Mouse (Mus musculus) lung, embryonic 16.5 days (tissue): ENCODE data around the gene Rrp1. TPM values are rescaled to one million over a fixed set of nuclear protein-coding genes. Genes with fewer than 3 reads are reported as not detected.

ENCODE experiments used
- ATAC-seq: fragments of 200-750 bp; cut with Nextera tagmentation; 2 replicates; pipeline ENCODE4 v1.8.0; 2017; ENCODE audit warnings: low read depth, mild to moderate bottlenecking, moderate library complexity
- H3K27ac ChIP-seq: fragments of 300-500 bp; sonication (generic); 2 replicates; pipeline ENCODE4 v1.5.1; 2014; ENCODE audit warnings: mild to moderate bottlenecking, control low read depth, low read length
- H3K27me3 ChIP-seq: fragments of 300-500 bp; sonication (generic); 2 replicates; pipeline ENCODE4 v1.6.1; 2014; ENCODE audit warnings: low read depth, low read length, mixed read lengths; ENCODE audit not compliant: control insufficient read depth, insufficient read depth
- H3K36me3 ChIP-seq: fragments of 300-500 bp; sonication (generic); 2 replicates; pipeline ENCODE4 v1.6.1; 2014; ENCODE audit warnings: low read length; ENCODE audit not compliant: control insufficient read depth, insufficient read depth
- H3K4me1 ChIP-seq: fragments of 300-500 bp; sonication (generic); replicated peaks from 2 replicates; pipeline ENCODE4 v1.6.1; 2014; ENCODE audit warnings: low read length, mixed read lengths; ENCODE audit not compliant: control insufficient read depth, insufficient read depth
- H3K4me2 ChIP-seq: fragments of 300-500 bp; sonication (generic); 2 replicates; pipeline ENCODE4 v1.6.1; 2014; ENCODE audit warnings: low read depth, low read length, control low read depth
- H3K4me3 ChIP-seq: fragments of 300-500 bp; sonication (generic); 2 replicates; pipeline ENCODE4 v1.5.1; 2014; ENCODE audit warnings: mild to moderate bottlenecking, low read length, control low read depth
- H3K9ac ChIP-seq: fragments of 300-500 bp; sonication (generic); 2 replicates; pipeline ENCODE4 v1.6.1; 2014; ENCODE audit warnings: low read length, control low read depth
- H3K9me3 ChIP-seq: fragments of 300-500 bp; sonication (generic); 2 replicates; pipeline ENCODE4 v1.6.1; 2016; ENCODE audit warnings: low read length; ENCODE audit not compliant: control insufficient read depth
- WGBS: fragments of 180-500 bp; shearing (Covaris S2); extraction: QIAGEN DNeasy Blood & Tissue Kit; methylation state at CpG from one replicate; pipeline ENCODE4 v1.1.7; 2014; 5-methylcytosine and 5-hydroxymethylcytosine counted together
- polyA plus RNA-seq: library from polyadenylated mRNA; unstranded; fragments of >200 nt; fragmentation: Nextera tagmentation; extraction: Ambion mirVana; gene quantifications from 2 replicates; pipeline ENCODE4 v1.2.1, GENCODE M21; 2015

The Rrp1 gene
- polyA plus RNA-seq: 263 and 274 TPM in 2 replicates

DNA sequence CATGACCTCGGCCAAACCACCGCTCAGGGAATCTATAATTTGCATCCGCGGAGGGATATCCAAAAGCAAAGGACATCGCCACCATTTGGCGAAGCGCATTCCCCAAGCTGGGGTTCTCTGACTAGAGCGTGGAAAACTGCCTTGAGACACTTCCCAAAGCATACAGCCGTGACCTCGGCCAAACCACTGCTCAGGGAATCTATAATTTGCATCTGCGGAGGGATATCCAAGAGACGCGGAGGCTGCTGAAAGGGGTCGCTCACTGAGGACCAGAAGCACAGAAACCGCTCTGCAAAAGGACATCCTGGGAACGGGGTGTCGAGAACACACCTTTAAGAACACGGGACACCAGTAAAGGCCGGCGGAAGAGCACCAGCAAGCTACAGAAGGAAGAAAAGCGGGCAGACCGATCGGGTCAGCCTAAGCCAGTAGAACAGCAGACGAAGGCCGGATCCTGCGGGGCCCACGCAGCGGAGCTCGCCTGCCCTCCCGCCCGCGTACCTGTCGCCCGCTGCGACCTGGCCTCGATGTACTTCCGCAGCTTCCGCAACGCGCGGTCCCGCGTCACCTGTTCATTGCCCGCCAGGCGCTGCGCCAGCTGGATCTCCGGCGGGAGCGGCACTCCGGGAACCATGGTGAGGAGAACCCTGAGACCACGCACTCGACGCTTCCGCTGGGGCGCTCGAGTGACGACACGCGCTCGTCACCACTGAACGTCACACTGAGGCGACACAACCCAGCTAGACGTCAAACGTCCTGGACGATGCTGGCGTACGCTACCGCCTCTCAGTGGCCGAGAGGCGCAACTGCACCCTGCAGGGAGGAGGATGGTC is at the start of gene Rrp1:
Gene Rrp1, minus strand, starts transcription at position 725 of the 833 bp plus-strand sequence.
- Histone ChIP-seq H3K27ac (peak within 1 kb of the TSS; percentile 89), H3K4me1 (peaks cover 11% of the 10 kb centered on the region), H3K9ac (peak within 1 kb of the TSS; percentile 95), H3K4me3 (peak within 1 kb of the TSS; percentile 95), H3K9me3 (no peaks in the 10 kb centered on the region), H3K27me3 (no peaks in the 10 kb centered on the region), H3K4me2 (peak within 1 kb of the TSS; percentile 84), H3K36me3 (peaks cover 25% of the 10 kb centered on the region)
- WGBS: 0% methylated on average over 70 of the region's 70 CpGs
- ATAC-seq: peak; percentile 94

DNA sequence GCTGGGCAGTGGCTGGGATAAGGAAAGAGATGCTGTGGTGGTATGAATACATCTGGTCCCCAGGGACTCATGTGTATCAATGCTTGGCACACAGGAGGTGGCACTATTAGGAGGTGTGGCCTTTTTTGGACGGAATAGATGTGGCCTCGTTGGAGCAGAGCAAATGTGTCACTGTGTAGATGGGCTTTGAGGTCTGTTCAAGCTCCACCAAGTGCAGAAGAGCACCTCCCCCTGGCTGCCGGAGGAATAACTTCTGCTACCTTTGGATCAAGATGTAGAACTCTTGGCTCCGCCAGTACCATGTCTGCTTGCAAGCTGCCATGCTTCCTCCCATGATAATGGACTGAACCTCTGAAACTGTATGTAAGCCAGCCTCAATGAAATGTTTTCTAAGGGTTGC is 48.9 kb upstream of the Rrp1 start:
- no peak overlapping the region for H3K4me2 ChIP-seq
- no peaks in the 10 kb centered on the region for H3K27me3 ChIP-seq
- H3K4me3 ChIP-seq: no peak overlapping the region
- H3K27ac ChIP-seq: no peak overlapping the region
- no peak overlapping the region for H3K9ac ChIP-seq
- no peaks in the 10 kb centered on the region for H3K36me3 ChIP-seq
- H3K4me1 ChIP-seq: peaks cover 30% of the 10 kb centered on the region
- ATAC-seq: no peak
- H3K9me3 ChIP-seq: no peaks in the 10 kb centered on the region
- 74% methylated on average over 4 of the region's 4 CpGs for WGBS

DNA sequence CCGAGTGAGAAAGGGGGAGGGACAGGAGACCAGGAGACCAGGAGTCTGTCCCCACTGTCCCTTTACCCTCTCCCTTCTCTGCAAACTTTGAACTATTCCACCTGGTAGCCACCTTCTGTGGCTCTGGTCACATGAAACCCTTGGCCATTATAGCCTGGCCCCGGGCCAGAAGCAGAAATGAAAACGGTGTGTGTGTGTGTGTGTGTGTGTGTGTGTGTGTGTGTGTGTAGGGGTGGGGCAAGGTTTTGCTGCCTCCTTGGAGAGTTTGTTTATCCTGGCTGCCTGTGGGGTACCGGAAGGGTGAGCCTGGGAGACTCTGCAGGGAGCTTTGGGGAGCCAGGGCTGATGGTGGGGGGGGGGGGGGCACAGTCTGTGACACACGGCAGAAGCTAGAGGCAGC is 47.6 kb upstream of the Rrp1 start:
- Histone ChIP-seq H3K4me3 (no peak overlapping the region), H3K36me3 (no peaks in the 10 kb centered on the region), H3K27me3 (no peaks in the 10 kb centered on the region), H3K4me2 (no peak overlapping the region), H3K27ac (no peak overlapping the region), H3K9ac (no peak overlapping the region), H3K4me1 (peaks cover 30% of the 10 kb centered on the region), H3K9me3 (no peaks in the 10 kb centered on the region)
- 16% methylated on average over 5 of the region's 5 CpGs for WGBS
- ATAC-seq: no peak

DNA sequence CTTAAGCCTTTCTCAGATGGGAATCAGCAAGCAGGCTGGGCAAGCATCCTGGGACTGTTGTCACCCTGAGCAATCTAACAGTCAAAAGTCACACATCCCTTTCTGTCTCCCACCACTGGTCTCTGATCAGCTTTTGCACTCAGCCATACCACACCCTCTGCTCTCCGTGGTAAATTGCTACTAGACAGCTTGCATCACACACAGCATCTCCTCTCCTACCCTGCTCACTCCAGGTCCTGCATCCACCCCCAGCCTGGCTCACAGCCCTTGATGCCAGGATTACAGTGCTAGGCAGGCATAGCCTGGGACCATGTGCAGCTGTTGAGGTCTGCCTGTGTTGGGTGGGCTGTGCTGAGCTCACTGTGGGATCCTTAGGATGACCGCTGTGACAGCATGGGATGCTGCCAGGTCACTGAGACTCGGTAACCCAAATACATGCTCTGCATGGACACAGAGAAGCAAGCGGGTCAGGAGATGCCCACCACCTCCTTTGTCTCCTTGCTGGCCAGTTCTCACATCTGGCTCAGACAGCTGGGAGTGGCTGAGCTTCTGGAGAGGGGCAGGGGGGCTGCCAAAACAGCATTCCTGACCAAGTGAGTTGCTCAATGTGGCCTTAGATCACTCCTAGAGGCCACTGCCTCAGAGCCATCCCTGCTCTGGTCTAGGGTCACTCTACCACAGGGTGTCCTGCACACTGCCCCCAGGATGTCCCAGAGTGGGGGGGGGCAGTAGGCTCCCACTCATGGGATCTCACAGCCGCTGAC is 45.7 kb upstream of the Rrp1 start:
- H3K4me1 ChIP-seq: peaks cover 21% of the 10 kb centered on the region
- H3K27ac ChIP-seq: no peak overlapping the region
- H3K36me3 ChIP-seq: no peaks in the 10 kb centered on the region
- peak; percentile 24 for ATAC-seq
- no peaks in the 10 kb centered on the region for H3K27me3 ChIP-seq
- H3K4me3 ChIP-seq: no peak overlapping the region
- 55% methylated on average over 5 of the region's 5 CpGs for WGBS
- no peak overlapping the region for H3K4me2 ChIP-seq
- H3K9me3 ChIP-seq: no peaks in the 10 kb centered on the region
- H3K9ac ChIP-seq: no peak overlapping the region

DNA sequence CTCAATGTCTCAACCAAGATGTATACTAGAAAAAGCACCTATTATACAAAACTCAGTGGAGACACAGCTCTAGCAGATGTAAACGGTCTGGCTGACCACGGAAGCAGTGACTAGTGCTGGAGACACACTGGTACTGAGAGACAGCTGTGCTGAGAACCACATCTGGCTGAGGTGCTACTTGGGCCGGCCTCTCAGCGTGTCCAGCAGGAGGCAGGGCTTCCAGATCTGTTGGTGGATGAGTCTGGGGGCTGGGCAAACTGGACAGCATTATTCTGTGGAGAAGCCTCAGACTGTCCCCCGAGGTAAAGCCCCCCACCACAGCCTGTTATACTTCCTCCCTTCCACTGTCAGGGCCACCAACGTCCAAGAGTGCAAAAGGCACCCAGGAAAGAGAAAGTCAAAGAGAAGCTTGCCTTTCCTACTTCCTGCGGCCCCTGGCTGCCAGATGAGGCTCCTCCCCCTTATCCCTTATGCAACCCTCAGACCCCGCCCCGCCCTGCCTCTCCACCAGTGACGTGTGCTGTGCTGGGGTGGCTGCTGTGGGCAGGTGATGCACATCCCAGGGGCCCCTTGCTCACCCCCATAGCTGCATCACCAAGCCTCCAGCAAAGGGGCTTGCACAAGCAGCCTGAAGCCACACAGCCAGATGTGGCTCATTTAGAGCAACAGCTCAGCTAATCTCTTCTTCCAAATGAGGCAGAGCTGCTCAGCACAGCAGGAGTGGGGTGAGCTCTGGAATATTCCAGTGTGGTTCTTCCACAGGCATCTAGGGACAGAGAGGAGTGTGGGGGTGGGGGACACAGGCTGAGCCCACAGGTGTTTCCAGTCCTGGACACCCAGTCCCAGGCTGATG is 44.9 kb upstream of the Rrp1 start:
- H3K4me3 ChIP-seq: no peak overlapping the region
- no peak overlapping the region for H3K9ac ChIP-seq
- ATAC-seq: peak; percentile 78
- H3K4me1 ChIP-seq: peaks cover 21% of the 10 kb centered on the region
- H3K4me2 ChIP-seq: peak overlapping the region; percentile 45
- H3K9me3 ChIP-seq: no peaks in the 10 kb centered on the region
- H3K27me3 ChIP-seq: no peaks in the 10 kb centered on the region
- 16% methylated on average over 10 of the region's 10 CpGs for WGBS
- H3K27ac ChIP-seq: no peak overlapping the region
- H3K36me3 ChIP-seq: no peaks in the 10 kb centered on the region

DNA sequence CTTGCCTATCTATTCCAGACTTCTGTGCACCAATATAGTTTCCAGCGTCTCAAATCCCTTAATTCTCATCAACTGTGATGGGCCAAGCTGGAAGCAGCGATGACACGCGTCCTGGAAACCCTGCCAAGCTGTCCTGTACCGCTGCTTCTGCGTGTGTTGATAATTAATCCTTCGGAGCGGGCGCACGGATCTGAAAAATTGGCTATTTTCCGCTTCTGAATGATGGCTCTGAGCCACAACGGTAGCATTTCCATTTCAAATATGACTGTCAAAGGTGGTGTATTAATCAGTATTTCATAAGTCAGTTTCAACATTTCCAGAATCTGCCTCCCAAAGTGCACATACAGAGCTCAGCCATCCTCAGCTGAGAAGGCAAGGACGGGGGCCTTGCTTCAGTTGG is 43.9 kb upstream of the Rrp1 start:
- Histone ChIP-seq H3K4me2 (no peak overlapping the region), H3K27ac (no peak overlapping the region), H3K9me3 (no peaks in the 10 kb centered on the region), H3K36me3 (no peaks in the 10 kb centered on the region), H3K4me3 (no peak overlapping the region), H3K9ac (no peak overlapping the region), H3K4me1 (peaks cover 21% of the 10 kb centered on the region), H3K27me3 (no peaks in the 10 kb centered on the region)
- WGBS: 57% methylated on average over 13 of the region's 13 CpGs
- no peak for ATAC-seq

DNA sequence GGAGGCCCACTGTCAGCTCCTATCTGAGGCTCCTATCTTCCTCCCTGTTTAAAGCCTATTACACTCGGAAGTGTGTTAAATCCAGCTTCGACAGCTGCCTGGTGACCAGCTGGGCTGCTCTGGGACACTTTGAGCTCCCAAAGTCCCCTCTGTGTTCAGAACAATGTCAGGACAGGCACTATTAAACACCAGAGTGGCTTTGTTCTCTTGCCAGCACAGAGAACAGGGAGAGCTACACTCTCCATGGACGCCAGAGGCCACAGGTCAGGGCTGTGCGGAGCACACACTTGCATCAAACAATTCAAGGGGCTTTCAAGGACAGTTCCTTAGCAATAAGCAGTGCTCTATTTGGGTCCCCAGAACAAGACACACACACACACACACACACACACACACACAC is 39.8 kb upstream of the Rrp1 start:
- WGBS: 42% methylated on average over 4 of the region's 4 CpGs
- H3K27ac ChIP-seq: no peak overlapping the region
- peaks cover 4% of the 10 kb centered on the region for H3K4me1 ChIP-seq
- no peaks in the 10 kb centered on the region for H3K36me3 ChIP-seq
- H3K27me3 ChIP-seq: no peaks in the 10 kb centered on the region
- no peak overlapping the region for H3K4me3 ChIP-seq
- H3K4me2 ChIP-seq: no peak overlapping the region
- no peak for ATAC-seq
- H3K9me3 ChIP-seq: no peaks in the 10 kb centered on the region
- no peak overlapping the region for H3K9ac ChIP-seq

DNA sequence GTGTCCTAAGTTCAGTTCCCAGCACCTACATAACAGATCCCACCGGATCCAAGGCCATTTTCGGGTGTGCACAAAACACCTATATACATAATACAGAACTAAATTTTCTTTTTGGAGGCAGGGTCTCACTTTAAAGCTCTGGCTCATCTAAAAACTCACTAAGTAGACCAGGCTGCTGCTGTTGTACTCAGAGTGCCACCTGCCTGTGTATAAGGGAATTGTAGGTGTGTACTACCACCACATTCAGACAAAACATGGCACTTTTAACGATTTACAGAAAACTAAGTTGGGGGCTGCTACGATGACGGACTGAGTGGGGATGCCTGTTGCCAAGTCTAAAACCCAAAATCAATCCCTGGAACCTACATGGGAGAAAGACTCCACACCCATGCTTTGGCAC is 37.9 kb upstream of the Rrp1 start:
- no peak for ATAC-seq
- Histone ChIP-seq H3K4me2 (no peak overlapping the region), H3K27me3 (no peaks in the 10 kb centered on the region), H3K4me3 (no peak overlapping the region), H3K9me3 (no peaks in the 10 kb centered on the region), H3K27ac (no peak overlapping the region), H3K4me1 (no peaks in the 10 kb centered on the region), H3K36me3 (no peaks in the 10 kb centered on the region), H3K9ac (no peak overlapping the region)
- WGBS: 90% methylated on average over 5 of the region's 5 CpGs

DNA sequence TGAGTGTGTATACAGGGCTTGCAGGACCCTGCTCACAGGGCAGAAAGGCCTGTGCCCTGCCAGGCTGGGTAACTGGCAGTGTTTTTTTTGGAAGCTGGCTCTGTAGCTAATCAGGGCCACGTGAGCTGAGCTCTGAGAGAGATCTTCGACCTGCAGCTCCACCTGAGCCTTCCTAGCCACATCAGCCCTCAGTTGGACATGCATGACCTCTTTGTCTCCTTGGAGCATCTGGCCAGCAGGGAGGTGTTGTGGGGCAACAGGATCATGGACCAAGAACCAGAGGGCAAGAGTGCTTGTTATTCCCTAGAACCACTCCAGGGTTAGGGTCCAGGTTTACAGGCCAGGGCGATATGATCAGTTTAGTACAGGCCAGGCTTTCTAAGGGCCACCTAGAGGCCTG is 34.6 kb upstream of the Rrp1 start:
- H3K4me3 ChIP-seq: no peak overlapping the region
- ATAC-seq: no peak
- no peak overlapping the region for H3K9ac ChIP-seq
- no peaks in the 10 kb centered on the region for H3K9me3 ChIP-seq
- H3K36me3 ChIP-seq: no peaks in the 10 kb centered on the region
- no peaks in the 10 kb centered on the region for H3K4me1 ChIP-seq
- WGBS: 80% methylated on average over 3 of the region's 3 CpGs
- no peaks in the 10 kb centered on the region for H3K27me3 ChIP-seq
- no peak overlapping the region for H3K27ac ChIP-seq
- H3K4me2 ChIP-seq: no peak overlapping the region
